Mouse (Mus musculus): ENCODE results near the gene Pde1c. TPM values are rescaled to one million over a fixed set of nuclear protein-coding genes. Genes with fewer than 3 reads are reported as not detected.

Pde1c gene
- polyA plus RNA-seq, 1 experiment from 2014 or later, result 0.26 TPM

GRCm38 (mm10) chr6:56560891-56561290 is 8.0 kb downstream of the Pde1c start:
- H3K4me1 ChIP-seq (ENCODE audit: insufficient read depth, low read depth, low read length), result no peaks in the 10 kb centered on the region
- no peak for DNase-seq (ENCODE audit: low spot score)
- 66% methylated on average over 2 of the region's 2 CpGs for WGBS
- H3K27ac ChIP-seq (ENCODE audit: low read length), result no peak overlapping the region
- H3K4me2 ChIP-seq (replicated peaks; ENCODE audit: low read depth, low read length), result no peak overlapping the region
- no peaks in the 10 kb centered on the region for H3K27me3 ChIP-seq (replicated peaks; ENCODE audit: insufficient read depth, low read length)
- H3K9me3 ChIP-seq (ENCODE audit: low read length), result no peaks in the 10 kb centered on the region
- no peak overlapping the region for H3K9ac ChIP-seq (replicated peaks; ENCODE audit: low read depth)
- ATAC-seq, result no peak
- H3K36me3 ChIP-seq (ENCODE audit: insufficient read depth, low read length), result no peaks in the 10 kb centered on the region
- TF ChIP-seq EP300 (IDR thresholded peaks at IDR 0.05), result no peak
- no peak for TF ChIP-seq CTCF (IDR thresholded peaks at IDR 0.05)
- no peak overlapping the region for H3K4me3 ChIP-seq (ENCODE audit: low read depth, low read length)

- Histone ChIP-seq H3K4me3 (ENCODE audit: low read depth, low read length) (no peak overlapping the region), H3K27me3 (replicated peaks; ENCODE audit: insufficient read depth, low read length) (no peaks in the 10 kb centered on the region), H3K9me3 (ENCODE audit: low read length) (no peaks in the 10 kb centered on the region), H3K27ac (ENCODE audit: low read length) (no peak overlapping the region), H3K4me1 (ENCODE audit: insufficient read depth, low read depth, low read length) (no peaks in the 10 kb centered on the region), H3K4me2 (replicated peaks; ENCODE audit: low read depth, low read length) (no peak overlapping the region), H3K9ac (replicated peaks; ENCODE audit: low read depth) (no peak overlapping the region), H3K36me3 (ENCODE audit: insufficient read depth, low read length) (no peaks in the 10 kb centered on the region)
- ATAC-seq (no peak), DNase-seq (ENCODE audit: low spot score) (no peak)
- 50% methylated on average over 2 of the region's 2 CpGs for WGBS
- no peak for TF ChIP-seq CTCF (IDR thresholded peaks at IDR 0.05)
- no peak for TF ChIP-seq EP300 (IDR thresholded peaks at IDR 0.05)
These were observed 8.4 kb downstream of the Pde1c start for GRCm38 (mm10) chr6:56560474-56560888.

- Histone ChIP-seq H3K4me1 (ENCODE audit: insufficient read depth, low read depth, low read length) (no peaks in the 10 kb centered on the region), H3K27me3 (replicated peaks; ENCODE audit: insufficient read depth, low read length) (no peaks in the 10 kb centered on the region), H3K4me2 (replicated peaks; ENCODE audit: low read depth, low read length) (no peak overlapping the region), H3K27ac (ENCODE audit: low read length) (no peak overlapping the region), H3K9ac (replicated peaks; ENCODE audit: low read depth) (no peak overlapping the region), H3K9me3 (ENCODE audit: low read length) (no peaks in the 10 kb centered on the region), H3K36me3 (ENCODE audit: insufficient read depth, low read length) (no peaks in the 10 kb centered on the region), H3K4me3 (ENCODE audit: low read depth, low read length) (no peak overlapping the region)
- TF ChIP-seq EP300 (IDR thresholded peaks at IDR 0.05), result no peak
- TF ChIP-seq CTCF (IDR thresholded peaks at IDR 0.05), result no peak
- no peak for DNase-seq (ENCODE audit: low spot score)
- ATAC-seq, result no peak
- 87% methylated on average over 2 of the region's 2 CpGs for WGBS
These were observed 10.2 kb downstream of the Pde1c start for GRCm38 (mm10) chr6:56558711-56559110.

- TF ChIP-seq EP300 (IDR thresholded peaks at IDR 0.05) (no peak), CTCF (IDR thresholded peaks at IDR 0.05) (no peak)
- Histone ChIP-seq H3K36me3 (ENCODE audit: insufficient read depth, low read length) (no peaks in the 10 kb centered on the region), H3K9ac (replicated peaks; ENCODE audit: low read depth) (no peak overlapping the region), H3K4me2 (replicated peaks; ENCODE audit: low read depth, low read length) (no peak overlapping the region), H3K27ac (ENCODE audit: low read length) (no peak overlapping the region), H3K27me3 (replicated peaks; ENCODE audit: insufficient read depth, low read length) (no peaks in the 10 kb centered on the region), H3K4me1 (ENCODE audit: insufficient read depth, low read depth, low read length) (no peaks in the 10 kb centered on the region), H3K4me3 (ENCODE audit: low read depth, low read length) (no peak overlapping the region), H3K9me3 (ENCODE audit: low read length) (no peaks in the 10 kb centered on the region)
- no peak for DNase-seq (ENCODE audit: low spot score)
- no peak for ATAC-seq
- WGBS, result 75% methylated on average over 3 of the region's 3 CpGs
These were observed 13.1 kb downstream of the Pde1c start for GRCm38 (mm10) chr6:56555848-56556247.

DNA sequence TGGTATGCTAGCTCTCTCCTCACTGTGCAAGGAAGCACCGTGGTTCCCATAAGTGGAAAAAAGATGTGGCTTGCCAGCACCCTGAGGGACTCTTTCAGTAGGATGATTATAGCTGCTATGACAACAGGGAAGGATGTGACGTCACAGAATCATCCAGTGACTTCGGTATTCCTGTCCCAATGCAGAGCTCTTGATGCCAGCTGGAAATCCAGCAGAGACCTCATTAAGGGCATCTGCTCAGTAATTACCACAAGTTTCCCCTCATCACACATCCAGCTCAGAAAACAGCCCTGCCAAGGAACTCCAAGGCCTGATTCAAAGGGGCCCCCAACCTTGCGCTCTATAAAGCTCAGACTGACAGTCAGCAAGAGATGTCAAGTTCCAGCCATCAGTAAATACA is 13.5 kb downstream of the Pde1c start:
- Histone ChIP-seq H3K4me2 (replicated peaks; ENCODE audit: low read depth, low read length) (no peak overlapping the region), H3K4me1 (ENCODE audit: insufficient read depth, low read depth, low read length) (no peaks in the 10 kb centered on the region), H3K9ac (replicated peaks; ENCODE audit: low read depth) (no peak overlapping the region), H3K9me3 (ENCODE audit: low read length) (no peaks in the 10 kb centered on the region), H3K27me3 (replicated peaks; ENCODE audit: insufficient read depth, low read length) (no peaks in the 10 kb centered on the region), H3K4me3 (ENCODE audit: low read depth, low read length) (no peak overlapping the region), H3K27ac (ENCODE audit: low read length) (no peak overlapping the region), H3K36me3 (ENCODE audit: insufficient read depth, low read length) (no peaks in the 10 kb centered on the region)
- DNase-seq (ENCODE audit: low spot score), result no peak
- ATAC-seq, result no peak
- no peak for TF ChIP-seq CTCF (IDR thresholded peaks at IDR 0.05)
- no peak for TF ChIP-seq EP300 (IDR thresholded peaks at IDR 0.05)
- WGBS, result 53% methylated on average over 4 of the region's 4 CpGs

- Histone ChIP-seq H3K27me3 (replicated peaks; ENCODE audit: insufficient read depth, low read length) (no peaks in the 10 kb centered on the region), H3K27ac (ENCODE audit: low read length) (no peak overlapping the region), H3K9me3 (ENCODE audit: low read length) (no peaks in the 10 kb centered on the region), H3K9ac (replicated peaks; ENCODE audit: low read depth) (no peak overlapping the region), H3K4me2 (replicated peaks; ENCODE audit: low read depth, low read length) (no peak overlapping the region), H3K36me3 (ENCODE audit: insufficient read depth, low read length) (no peaks in the 10 kb centered on the region), H3K4me3 (ENCODE audit: low read depth, low read length) (no peak overlapping the region), H3K4me1 (ENCODE audit: insufficient read depth, low read depth, low read length) (no peaks in the 10 kb centered on the region)
- no peak for DNase-seq (ENCODE audit: low spot score)
- TF ChIP-seq CTCF (IDR thresholded peaks at IDR 0.05), result no peak
- TF ChIP-seq EP300 (IDR thresholded peaks at IDR 0.05), result no peak
- WGBS, result 67% methylated on average over 4 of the region's 4 CpGs
- ATAC-seq, result no peak
These were observed 17.9 kb downstream of the Pde1c start for GRCm38 (mm10) chr6:56551022-56551421.

DNA sequence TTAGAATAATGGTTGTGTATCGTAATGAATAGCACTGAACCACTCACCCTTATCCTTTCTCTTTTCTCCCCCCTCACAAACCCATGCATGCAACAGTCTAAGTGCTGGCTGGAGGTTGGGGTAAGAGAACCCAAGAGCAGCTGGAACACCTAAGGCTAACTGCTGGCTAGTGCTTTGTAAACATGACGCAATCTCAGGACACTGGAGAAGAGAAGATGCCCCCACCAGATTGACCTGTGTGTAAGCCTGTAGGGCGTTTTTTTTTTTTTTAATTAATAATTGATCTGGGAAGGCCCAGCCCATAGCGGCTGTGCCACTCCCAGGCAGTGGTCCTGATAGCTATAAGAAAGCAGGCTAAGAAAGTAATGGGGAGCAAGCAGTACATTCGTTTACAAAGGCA is 28.7 kb downstream of the Pde1c start:
- H3K4me3 ChIP-seq (ENCODE audit: low read depth, low read length), result no peak overlapping the region
- TF ChIP-seq CTCF (IDR thresholded peaks at IDR 0.05) (no peak), EP300 (IDR thresholded peaks at IDR 0.05) (no peak)
- DNase-seq (ENCODE audit: low spot score), result no peak
- WGBS, result 72% methylated on average over 5 of the region's 5 CpGs
- H3K4me1 ChIP-seq (ENCODE audit: insufficient read depth, low read depth, low read length), result no peaks in the 10 kb centered on the region
- no peak overlapping the region for H3K4me2 ChIP-seq (replicated peaks; ENCODE audit: low read depth, low read length)
- no peak overlapping the region for H3K9ac ChIP-seq (replicated peaks; ENCODE audit: low read depth)
- H3K27me3 ChIP-seq (replicated peaks; ENCODE audit: insufficient read depth, low read length), result no peaks in the 10 kb centered on the region
- no peaks in the 10 kb centered on the region for H3K36me3 ChIP-seq (ENCODE audit: insufficient read depth, low read length)
- no peak overlapping the region for H3K27ac ChIP-seq (ENCODE audit: low read length)
- H3K9me3 ChIP-seq (ENCODE audit: low read length), result no peaks in the 10 kb centered on the region
- ATAC-seq, result no peak

All from lung, postnatal 0 days (tissue).